Mouse (Mus musculus) MEL (cell line): ENCODE results near the gene Habp2. TPM values are rescaled to one million over a fixed set of nuclear protein-coding genes. Genes with fewer than 3 reads are reported as not detected.

ENCODE experiments used
- DNase-seq: peaks from one replicate; pipeline ENCODE4 v3.0.0; 2011; ENCODE audit warnings: low read depth, low spot score
- H3K27ac ChIP-seq: 2 replicates; pipeline ENCODE4 v1.5.1; 2012; ENCODE audit warnings: low read depth, mild to moderate bottlenecking, control low read depth, low read length, moderate library complexity; ENCODE audit not compliant: control insufficient read depth
- H3K27me3 ChIP-seq, 2 experiments: fragments of 150-350 bp in 1 of 2; sonication (generic) in 1 of 2; 2 replicates each; pipeline ENCODE4 v1.6.1; 2012; ENCODE audit warnings: low read length in 2 of 2, mild to moderate bottlenecking in 2 of 2, improper control_type of control experiment in 1 of 2, moderate library complexity in 1 of 2; ENCODE audit not compliant: insufficient read depth in 2 of 2, control insufficient read depth in 1 of 2
- H3K36me3 ChIP-seq, 2 experiments: 2 replicates each; pipeline ENCODE4 v1.6.1; 2012 to 2014; ENCODE audit warnings: low read length in 2 of 2, improper control_type of control experiment in 1 of 2, inconsistent platforms in 1 of 2, mild to moderate bottlenecking in 1 of 2; ENCODE audit not compliant: insufficient read depth in 2 of 2, control insufficient read depth in 1 of 2
- H3K4me1 ChIP-seq, 2 experiments: fragments of 150-350 bp in 1 of 2; sonication (generic) in 1 of 2; 2 replicates each; pipeline ENCODE4 v1.6.1; 2012; ENCODE audit warnings: low read length in 2 of 2, improper control_type of control experiment in 1 of 2, mild to moderate bottlenecking in 1 of 2; ENCODE audit not compliant: insufficient read depth in 2 of 2, control insufficient read depth in 1 of 2
- H3K4me3 ChIP-seq, 2 experiments: fragments of 150-350 bp in 1 of 2; sonication (generic) in 1 of 2; 2 replicates each; pipeline ENCODE4 v1.5.1; 2012; ENCODE audit warnings: low read depth in 2 of 2, low read length in 2 of 2, mild to moderate bottlenecking in 2 of 2, moderate library complexity in 2 of 2, control low read depth in 1 of 2, improper control_type of control experiment in 1 of 2; ENCODE audit not compliant: control insufficient read depth in 1 of 2, insufficient read depth in 1 of 2
- H3K79me2 ChIP-seq: 2 replicates; pipeline ENCODE4 v1.6.1; 2012; ENCODE audit warnings: mild to moderate bottlenecking, low read length, moderate library complexity; ENCODE audit not compliant: control insufficient read depth, poor library complexity, insufficient read depth
- H3K9ac ChIP-seq: 2 replicates; pipeline ENCODE4 v1.6.1; 2012; ENCODE audit warnings: low read depth, mild to moderate bottlenecking, control low read depth, low read length, moderate library complexity; ENCODE audit not compliant: control insufficient read depth, poor library complexity, severe bottlenecking
- H3K9me3 ChIP-seq: fragments of 150-350 bp; sonication (generic); replicated peaks from 2 replicates; pipeline ENCODE4 v1.6.1; 2012; ENCODE audit warnings: mild to moderate bottlenecking, low read length, improper control_type of control experiment, moderate library complexity; ENCODE audit not compliant: insufficient read depth
- CHD1 ChIP-seq: IDR thresholded peaks from 2 replicates; pipeline ENCODE4 v1.6.1; 2012; ENCODE audit warnings: low read depth, mild to moderate bottlenecking, inconsistent platforms, low read length, improper control_type of control experiment
- ELF1 ChIP-seq: IDR thresholded peaks from 2 replicates; pipeline ENCODE4 v1.6.1; 2014; ENCODE audit warnings: low read depth, mild to moderate bottlenecking, inconsistent platforms, low read length, improper control_type of control experiment, moderate library complexity
- EP300 ChIP-seq, 2 experiments: IDR thresholded peaks; 2 replicates each; pipeline ENCODE4 v1.6.1; 2011; ENCODE audit warnings: improper control_type of control experiment in 2 of 2, low read length in 2 of 2, low read depth in 1 of 2, mild to moderate bottlenecking in 1 of 2
- ETS1 ChIP-seq: IDR thresholded peaks from 2 replicates; pipeline ENCODE4 v1.6.1; 2012; ENCODE audit warnings: low read depth, mild to moderate bottlenecking, inconsistent platforms, low read length, improper control_type of control experiment, moderate library complexity
- GABPA ChIP-seq: IDR thresholded peaks from 2 replicates; pipeline ENCODE4 v1.6.1; 2012; ENCODE audit warnings: low read depth, mild to moderate bottlenecking, inconsistent platforms, low read length, improper control_type of control experiment, moderate library complexity
- HCFC1 ChIP-seq: IDR thresholded peaks from 2 replicates; pipeline ENCODE4 v1.6.1; 2012; ENCODE audit warnings: low read depth, mild to moderate bottlenecking, inconsistent platforms, low read length, improper control_type of control experiment, moderate library complexity
- JUND ChIP-seq: IDR thresholded peaks from 2 replicates; pipeline ENCODE4 v1.6.1; 2011; ENCODE audit warnings: low read depth, mild to moderate bottlenecking, improper control_type of control experiment, low read length
- MAZ ChIP-seq: IDR thresholded peaks from 2 replicates; pipeline ENCODE4 v1.6.1; 2012; ENCODE audit warnings: low read depth, mild to moderate bottlenecking, inconsistent platforms, low read length, improper control_type of control experiment
- MYC ChIP-seq: IDR thresholded peaks from 2 replicates; pipeline ENCODE4 v1.6.1; 2011; ENCODE audit warnings: low read depth, mild to moderate bottlenecking, low read length, improper control_type of control experiment, moderate library complexity
- NRF1 ChIP-seq: IDR thresholded peaks from 2 replicates; pipeline ENCODE4 v1.6.1; 2014; ENCODE audit warnings: low read depth, mild to moderate bottlenecking, inconsistent platforms, low read length, improper control_type of control experiment, moderate library complexity; ENCODE audit not compliant: poor library complexity, insufficient read depth, severe bottlenecking
- POLR2A ChIP-seq, 2 experiments: IDR thresholded peaks; 2 replicates each; pipeline ENCODE4 v1.6.1; 2011 to 2012; ENCODE audit warnings: low read length in 2 of 2, mild to moderate bottlenecking in 2 of 2, control low read depth in 1 of 2, improper control_type of control experiment in 1 of 2, low read depth in 1 of 2, moderate library complexity in 1 of 2; ENCODE audit not compliant: control insufficient read depth in 1 of 2, insufficient read depth in 1 of 2, poor library complexity in 1 of 2
- POLR2AphosphoS2 ChIP-seq: IDR thresholded peaks from 2 replicates; pipeline ENCODE4 v1.6.1; 2011; ENCODE audit warnings: low read length, improper control_type of control experiment
- RCOR1 ChIP-seq: IDR thresholded peaks from 2 replicates; pipeline ENCODE4 v1.6.1; 2012; ENCODE audit warnings: low read depth, mild to moderate bottlenecking, inconsistent platforms, low read length, improper control_type of control experiment
- SIN3A ChIP-seq: IDR thresholded peaks from 2 replicates; pipeline ENCODE4 v1.6.1; 2012; ENCODE audit warnings: low read length, improper control_type of control experiment, inconsistent platforms
- SMC3 ChIP-seq: IDR thresholded peaks from 2 replicates; pipeline ENCODE4 v1.6.1; 2011; ENCODE audit warnings: low read depth, low read length, improper control_type of control experiment
- TAL1 ChIP-seq: IDR thresholded peaks from 2 replicates; pipeline ENCODE4 v1.6.1; 2012; ENCODE audit warnings: mild to moderate bottlenecking, inconsistent platforms, low read length, moderate library complexity, mixed read lengths
- UBTF ChIP-seq: IDR thresholded peaks from 2 replicates; pipeline ENCODE4 v1.6.1; 2012; ENCODE audit warnings: low read depth, mild to moderate bottlenecking, inconsistent platforms, low read length, improper control_type of control experiment, moderate library complexity, borderline replicate concordance; ENCODE audit not compliant: insufficient read depth
- USF2 ChIP-seq, 2 experiments: IDR thresholded peaks; 2 replicates each; pipeline ENCODE4 v1.6.1; 2011 to 2012; ENCODE audit warnings: improper control_type of control experiment in 2 of 2, low read length in 2 of 2, borderline replicate concordance in 1 of 2, inconsistent platforms in 1 of 2, low read depth in 1 of 2, mild to moderate bottlenecking in 1 of 2; ENCODE audit not compliant: insufficient read depth in 1 of 2
- ZC3H11A ChIP-seq: IDR thresholded peaks from 2 replicates; pipeline ENCODE4 v1.6.1; 2012; ENCODE audit warnings: low read depth, mild to moderate bottlenecking, inconsistent platforms, low read length, improper control_type of control experiment
- polyA plus RNA-seq, 2 experiments: library from polyadenylated mRNA; stranded (reverse) in 1 of 2; unstranded in 1 of 2; fragments of >175 nt in 1 of 2; fragments of >200 nt in 1 of 2; gene quantifications; 2 replicates each; pipeline versions ENCODE4 v1.2.1 to v1.2.4; 2012; ENCODE audit warnings: low replicate concordance in 2 of 2, low read depth in 1 of 2; ENCODE audit not compliant: insufficient read length in 2 of 2, insufficient read depth in 1 of 2, missing spikeins in 1 of 2
- total RNA-seq: library from RNA; depleted of rRNA; stranded (reverse); fragments of 300-350 nt; gene quantifications from 2 replicates; pipeline ENCODE4 v1.2.3, GENCODE M21; 2012

Habp2 gene
- total and polyA plus RNA-seq, 3 experiments, result not detected

DNA sequence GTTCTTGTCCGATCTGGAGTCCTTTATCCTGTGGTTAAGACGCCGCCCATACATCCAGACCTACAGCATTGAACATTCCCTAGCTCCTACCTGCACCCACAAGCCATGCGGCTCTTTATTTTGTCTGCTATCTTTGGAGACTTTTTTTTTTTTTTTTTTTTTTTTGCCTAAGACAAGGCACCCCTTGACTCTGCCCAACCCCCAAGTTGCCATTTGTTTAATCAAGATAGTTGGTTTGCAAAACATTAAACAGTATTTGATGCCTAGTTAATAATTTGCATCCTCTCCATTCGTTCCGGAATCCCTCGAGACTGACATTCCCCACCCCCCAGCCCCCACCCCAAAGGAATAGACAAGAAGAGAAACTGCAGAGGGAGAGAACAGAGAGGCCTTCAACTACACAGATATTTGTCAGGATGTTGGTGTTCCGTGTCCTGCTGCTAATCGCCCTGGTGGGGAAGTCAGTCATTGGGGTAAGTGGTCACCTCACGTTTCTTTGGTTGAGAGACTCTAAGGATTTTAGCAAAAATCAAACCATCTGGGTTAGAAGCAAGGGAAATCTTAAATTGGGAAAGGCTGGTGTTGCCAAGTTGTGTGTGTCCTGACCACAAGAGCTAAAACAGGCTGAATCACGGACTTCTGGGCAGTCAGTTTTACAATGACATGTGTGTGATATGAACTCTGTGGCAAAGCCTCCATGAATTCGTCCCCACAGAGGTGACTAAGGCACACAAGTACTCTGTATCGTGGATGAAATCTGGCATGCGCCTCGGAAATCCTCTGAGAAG, 837 bp downstream of the Habp2 start:
- no peaks in the 10 kb centered on the region for H3K36me3 ChIP-seq
- H3K9me3 ChIP-seq, result no peaks in the 10 kb centered on the region
- no peaks in the 10 kb centered on the region for H3K79me2 ChIP-seq
- no peak for DNase-seq
- H3K4me1 ChIP-seq, result no peaks in the 10 kb centered on the region
- H3K27ac ChIP-seq, result no peak overlapping the region
- no peak overlapping the region for H3K4me3 ChIP-seq
- no peak overlapping the region for H3K9ac ChIP-seq
- no peak for TF ChIP-seq ELF1
- no peak for TF ChIP-seq ZC3H11A
- no peak for TF ChIP-seq MAZ
- TF ChIP-seq RCOR1, result no peak
- TF ChIP-seq POLR2A (IDR thresholded peaks at IDR 0.05; ENCODE audit: control insufficient read depth in 1 of 2, insufficient read depth in 1 of 2, low read depth in 1 of 2, low read length in 2 of 2, poor library complexity in 1 of 2), result no peak
- TF ChIP-seq JUND, result no peak
- TF ChIP-seq CHD1, result no peak
- no peak for TF ChIP-seq MYC
- no peak for TF ChIP-seq POLR2AphosphoS2
- TF ChIP-seq SIN3A, result no peak
- no peak for TF ChIP-seq UBTF
- TF ChIP-seq HCFC1, result no peak
- peaks cover 0 to 2% of the 10 kb centered on the region in 2 experiments; a peak in 2 of 4 replicates for H3K27me3 ChIP-seq

DNA sequence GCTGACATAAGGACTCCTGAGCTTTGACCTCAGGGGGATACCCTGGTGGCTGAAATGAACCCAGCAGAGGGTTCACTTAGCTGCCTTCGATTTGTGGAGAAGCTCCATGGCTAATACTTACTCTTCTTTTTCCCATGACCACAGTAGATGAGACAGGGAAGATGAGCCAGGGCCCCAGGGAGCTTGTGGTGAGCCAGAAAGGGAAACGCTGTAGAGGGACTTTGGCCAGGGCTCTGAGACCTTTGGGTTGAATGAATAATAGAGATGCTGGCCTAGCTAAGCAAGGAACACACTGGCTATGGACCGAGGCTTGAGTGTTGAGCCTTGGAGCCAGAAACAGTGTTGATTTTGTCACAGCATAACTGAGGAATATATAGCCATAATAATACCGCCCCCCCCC, 1.5 kb downstream of the Habp2 start:
- Histone ChIP-seq H3K9me3 (no peaks in the 10 kb centered on the region), H3K36me3 (no peaks in the 10 kb centered on the region), H3K4me3 (no peak overlapping the region), H3K27me3 (peaks cover 0 to 2% of the 10 kb centered on the region in 2 experiments; a peak in 2 of 4 replicates), H3K4me1 (no peaks in the 10 kb centered on the region), H3K27ac (no peak overlapping the region), H3K9ac (no peak overlapping the region), H3K79me2 (no peaks in the 10 kb centered on the region)
- DNase-seq, result no peak
- no peak for TF ChIP-seq JUND

DNA sequence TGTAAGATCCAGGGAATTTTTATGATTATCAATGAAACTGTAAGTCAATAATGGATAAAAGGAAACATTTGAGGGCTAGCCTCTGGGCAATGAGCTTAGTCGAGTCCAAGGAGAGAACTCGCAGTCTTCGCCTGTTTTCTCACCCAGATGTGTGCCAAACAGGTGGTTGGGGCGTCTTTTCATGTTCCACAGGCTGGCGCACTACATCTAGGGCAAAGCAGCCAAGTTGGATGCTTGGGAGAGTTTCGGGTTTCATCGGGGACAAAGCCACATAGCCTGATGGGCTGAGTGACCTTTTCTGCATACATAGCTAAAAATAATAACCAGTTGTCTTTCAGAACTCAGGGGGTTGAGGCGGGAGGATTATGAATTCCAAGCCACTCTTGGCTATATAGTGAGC, 2.7 kb downstream of the Habp2 start:
- DNase-seq, result no peak
- no peaks in the 10 kb centered on the region for H3K4me1 ChIP-seq
- H3K4me3 ChIP-seq, result no peak overlapping the region
- no peak for TF ChIP-seq CHD1
- no peak for TF ChIP-seq RCOR1
- TF ChIP-seq NRF1, result no peak
- TF ChIP-seq UBTF, result no peak
- no peak for TF ChIP-seq USF2 (IDR thresholded peaks at IDR 0.05; ENCODE audit: borderline replicate concordance in 1 of 2, insufficient read depth in 1 of 2, low read depth in 1 of 2, low read length in 2 of 2)
- no peak for TF ChIP-seq MYC
- TF ChIP-seq SMC3, result no peak
- TF ChIP-seq EP300 (IDR thresholded peaks at IDR 0.05; ENCODE audit: low read depth in 1 of 2, low read length in 2 of 2), result no peak
- no peak for TF ChIP-seq GABPA
- TF ChIP-seq ZC3H11A, result no peak
- no peak for TF ChIP-seq TAL1
- no peak for TF ChIP-seq ETS1
- H3K27me3 ChIP-seq, result peaks cover 0 to 2% of the 10 kb centered on the region in 2 experiments; a peak in 2 of 4 replicates
- no peaks in the 10 kb centered on the region for H3K9me3 ChIP-seq
- no peaks in the 10 kb centered on the region for H3K79me2 ChIP-seq
- H3K27ac ChIP-seq, result no peak overlapping the region
- H3K36me3 ChIP-seq, result no peaks in the 10 kb centered on the region
- H3K9ac ChIP-seq, result no peak overlapping the region
